Mouse (Mus musculus) layer of hippocampus, adult 2 months (tissue): ENCODE measurements around the gene Krtcap3. TPM values are rescaled to one million over a fixed set of nuclear protein-coding genes. Genes with fewer than 3 reads are reported as not detected.
"Not testable (repeated sequence)": the region's sequence is repeated elsewhere in the genome, so short reads cannot be mapped to it uniquely, and the experiment has no call there.

ENCODE experiments used
- DNase-seq, 2 experiments: peaks; one replicate each; pipeline ENCODE4 v3.0.0; 2022; ENCODE audit warnings: low spot score in 2 of 2
- H3K27ac ChIP-seq: fragments of 200-600 bp; 2 replicates; pipeline ENCODE4 v1.8.1; 2022
- H3K4me3 ChIP-seq: fragments of 200-600 bp; 2 replicates; pipeline ENCODE4 v1.8.1; 2022; ENCODE audit warnings: mild to moderate bottlenecking
- CTCF ChIP-seq: fragments of 200-600 bp; conservative IDR thresholded peaks from 2 replicates; pipeline ENCODE4 v1.8.1; 2022; ENCODE audit warnings: antibody characterized with exemption, mild to moderate bottlenecking, moderate library complexity
- long read RNA-seq, 2 experiments: library from polyadenylated mRNA; stranded (forward); transcript quantifications; one replicate each; pipeline ENCODE4 v2.0.0; 2021; ENCODE audit warnings: borderline mapping rate in 2 of 2
- total RNA-seq, 2 experiments: library from RNA; stranded (reverse); gene quantifications; 2 replicates each; pipeline ENCODE4 v1.2.3; 2021

The Krtcap3 gene
- 1 to 10 TPM; 3.2 to 4.0 TPM for total RNA-seq
- long read RNA-seq, experiment 1, partial matches to known transcripts: 1 of 2 reads
- long read RNA-seq, experiment 1, other reads (novel, unspliced or antisense): 0 of 2 reads
- long read RNA-seq, experiment 2: 0 reads

GRCm38 (mm10) chr5:31251541-31252101, at the start of gene Krtcap3:
Gene Krtcap3 (plus strand): TSS chr5:31251691.
- DNase-seq: no peak
- TF ChIP-seq CTCF: no peak
- Histone ChIP-seq H3K4me3 (no peak within 1 kb of the TSS), H3K27ac (no peak within 1 kb of the TSS; the same call in 1 of the 2 replicates)

- 0 out of 2 replicates have a peak, but pooled peaks have one; percentile 16 for TF ChIP-seq CTCF
- H3K27ac ChIP-seq: peak within 1 kb of the TSS; percentile 92
- peak within 1 kb of the TSS; percentile 87 for H3K4me3 ChIP-seq
- peak; percentile 92 to 99 for DNase-seq
These were observed 49.5 kb upstream of the Krtcap3 start, which contains the start of gene Zfp513 for GRCm38 (mm10) chr5:31201742-31202590. Gene Zfp513 (minus strand): TSS chr5:31202303.

- DNase-seq: no peak
- Histone ChIP-seq H3K4me3 (peak overlapping the region; percentile 87), H3K27ac (peak overlapping the region; percentile 92; the same call in 1 of the 2 replicates)
- no peak for TF ChIP-seq CTCF
These were observed 48.6 kb upstream of the Krtcap3 start for GRCm38 (mm10) chr5:31202933-31203332.

GRCm38 (mm10) chr5:31203866-31204265, 47.6 kb upstream of the Krtcap3 start:
- Histone ChIP-seq H3K27ac (no peak overlapping the region), H3K4me3 (no peak overlapping the region)
- no peak for TF ChIP-seq CTCF
- DNase-seq: no peak

- H3K4me3 ChIP-seq: no peak overlapping the region
- DNase-seq: no peak
- H3K27ac ChIP-seq: no peak overlapping the region
- no peak for TF ChIP-seq CTCF
These were observed 47.1 kb upstream of the Krtcap3 start for GRCm38 (mm10) chr5:31204421-31204820.

- H3K27ac ChIP-seq, DNase-seq, H3K4me3 ChIP-seq: not testable (repeated sequence)
These were observed 34.9 kb upstream of the Krtcap3 start for GRCm38 (mm10) chr5:31216554-31216953.

- no peak overlapping the region for H3K4me3 ChIP-seq
- DNase-seq: no peak
- H3K27ac ChIP-seq: no peak overlapping the region
- no peak for TF ChIP-seq CTCF
These were observed 33.2 kb upstream of the Krtcap3 start for GRCm38 (mm10) chr5:31218294-31218693.

- peak overlapping the region; percentile 98 for H3K4me3 ChIP-seq
- TF ChIP-seq CTCF: peak; percentile 78
- no peak for DNase-seq
- H3K27ac ChIP-seq: peak overlapping the region; percentile 47; the same call in 1 of the 2 replicates
These were observed 32.4 kb upstream of the Krtcap3 start for GRCm38 (mm10) chr5:31219070-31219469.

GRCm38 (mm10) chr5:31219474-31219873, 32.0 kb upstream of the Krtcap3 start:
- DNase-seq: no peak
- Histone ChIP-seq H3K4me3 (peak overlapping the region; percentile 98), H3K27ac (peak overlapping the region; percentile 90)
- no peak for TF ChIP-seq CTCF

- Histone ChIP-seq H3K4me3 (peak overlapping the region; percentile 98), H3K27ac (peak overlapping the region; percentile 90)
- TF ChIP-seq CTCF: peak; percentile 50
- no peak for DNase-seq
These were observed 31.5 kb upstream of the Krtcap3 start for GRCm38 (mm10) chr5:31219911-31220447.

GRCm38 (mm10) chr5:31220448-31221303, 30.8 kb upstream of the Krtcap3 start, which contains the start of gene Ppm1g:
Gene Ppm1g (minus strand): TSS chr5:31220687.
- peak; percentile 26 for TF ChIP-seq CTCF
- Histone ChIP-seq H3K27ac (peak within 1 kb of the TSS; percentile 90), H3K4me3 (peak within 1 kb of the TSS; percentile 98)
- DNase-seq: peak; percentile 96 to 98

- no peak for DNase-seq
- peak overlapping the region; percentile 90 for H3K27ac ChIP-seq
- H3K4me3 ChIP-seq: peak overlapping the region; percentile 98
- peak; percentile 66 for TF ChIP-seq CTCF
These were observed 30.1 kb upstream of the Krtcap3 start for GRCm38 (mm10) chr5:31221304-31221945.
